Comparison of ENCODE assay signal across 8 mouse cellular contexts in the genomic region with DNA sequence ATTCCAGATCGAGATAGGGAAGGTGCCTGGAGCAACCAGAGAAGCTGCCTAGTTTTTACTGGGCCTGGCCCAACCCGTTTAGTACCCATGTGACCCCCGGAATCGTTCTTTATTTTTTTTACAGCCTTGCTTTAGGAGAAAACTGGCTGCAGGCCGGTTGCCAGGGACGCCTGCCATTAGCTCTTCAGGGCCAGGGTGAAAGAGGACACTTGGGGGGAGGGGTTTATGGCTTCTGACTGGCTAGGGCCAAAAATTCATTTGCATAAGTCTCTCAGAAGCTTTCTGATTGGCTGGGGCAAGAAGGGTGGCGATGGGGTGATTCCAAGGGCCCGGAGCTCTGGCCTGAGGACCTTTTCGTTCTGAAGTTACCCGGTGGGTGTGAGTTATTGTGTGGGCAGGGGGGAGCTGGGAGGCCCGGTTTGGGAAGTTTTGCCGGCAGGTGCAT. TPM values are rescaled to one million over a fixed set of nuclear protein-coding genes. Genes with fewer than 3 reads are reported as not detected.
DNase-seq lines count a peak whose midpoint lies in the region; ATAC-seq lines count a peak whose summit lies in the region.

Gene Mid1ip1 (plus strand): TSS at position 318 of the 445 bp plus-strand sequence.

- 26% methylated on average over 12 of the region's 12 CpGs for WGBS in forebrain, embryonic 15.5 days
- WGBS in neural tube, embryonic 14.5 days, result 16% methylated on average over 12 of the region's 12 CpGs

- H3K36me3 ChIP-seq in forebrain, embryonic 15.5 days, result no peaks in the 10 kb centered on the region
- no peaks in the 10 kb centered on the region for H3K36me3 ChIP-seq in neural tube, embryonic 14.5 days (ENCODE audit: control insufficient read depth, insufficient read depth, low read length)

- H3K9me3 ChIP-seq in forebrain, embryonic 15.5 days, result no peaks in the 10 kb centered on the region
- no peaks in the 10 kb centered on the region for H3K9me3 ChIP-seq in neural tube, embryonic 14.5 days (ENCODE audit: control insufficient read depth, low read length)

- H3K4me3 ChIP-seq in forebrain, embryonic 15.5 days, result no peak within 1 kb of the TSS
- no peak within 1 kb of the TSS for H3K4me3 ChIP-seq in neural tube, embryonic 14.5 days (ENCODE audit: low read depth, low read length)

- no peaks in the 10 kb centered on the region for H3K27me3 ChIP-seq in forebrain, embryonic 15.5 days
- no peaks in the 10 kb centered on the region for H3K27me3 ChIP-seq in neural tube, embryonic 14.5 days (ENCODE audit: control insufficient read depth, insufficient read depth, low read length)

- intact Hi-C loops in heart, postnatal 25 days (cut with DNase I), result loop anchor here (5.0 to 10.0 kb wide), 2 partner anchors 190 to 703 kb away; no protein-coding TSS in a partner anchor

- peak within 1 kb of the TSS; percentile 21 for H3K4me2 ChIP-seq in forebrain, embryonic 15.5 days (replicated peaks)
- H3K4me2 ChIP-seq in neural tube, embryonic 14.5 days (ENCODE audit: low read depth, low read length), result peak within 1 kb of the TSS; percentile 4

- no peak for ATAC-seq in forebrain, embryonic 15.5 days (replicated peaks)
- peak; percentile 22 for ATAC-seq in neural tube, embryonic 14.5 days (ENCODE audit: low read depth)

- H3K27ac ChIP-seq in forebrain, embryonic 15.5 days (replicated peaks), result no peak within 1 kb of the TSS
- no peak within 1 kb of the TSS for H3K27ac ChIP-seq in neural tube, embryonic 14.5 days (ENCODE audit: low read depth, low read length)

- peak; percentile 86 for DNase-seq in ES-CJ7 (ENCODE audit: low read depth, low spot score)
- DNase-seq in cerebellum, adult 18-20 months, result peak; percentile 80 to 87
- peak; percentile 72 for DNase-seq in heart, postnatal 25 days (ENCODE audit: low spot score)
- DNase-seq in layer of hippocampus, adult 11-12 months (ENCODE audit: low spot score), result peak; percentile 72
- peak; percentile 85 to 92 for DNase-seq in lung, adult 18-20 months
- peak; percentile 85 for DNase-seq in testis, postnatal 10 days (ENCODE audit: low spot score)

- H3K4me1 ChIP-seq in forebrain, embryonic 15.5 days, result 0 out of 2 replicates have a peak, but pooled peaks cover 4% of the 10 kb centered on the region
- H3K4me1 ChIP-seq in neural tube, embryonic 14.5 days (ENCODE audit: control insufficient read depth, insufficient read depth, low read length), result no peaks in the 10 kb centered on the region

- H3K9ac ChIP-seq in forebrain, embryonic 15.5 days (replicated peaks), result no peak within 1 kb of the TSS
- H3K9ac ChIP-seq in neural tube, embryonic 14.5 days (replicated peaks; ENCODE audit: low read depth, low read length), result no peak within 1 kb of the TSS

RNA-seq across cellular contexts. Expression of gene Mid1ip1, which starts in this region (rescaled TPM):
- polyA plus RNA-seq in forebrain, embryonic 15.5 days (2015; fragmentation: Nextera tagmentation; extraction: Ambion mirVana), result 93.5 and 98.3 TPM in 2 replicates
- total RNA-seq in heart, postnatal 25 days (2021), result 100 to 1,000 TPM in 1 of 2 experiments, 10 to 100 TPM in 1; 92.7 to 127 TPM
- polyA plus RNA-seq in neural tube, embryonic 14.5 days (2014; fragmentation: Nextera tagmentation; extraction: Ambion mirVana), result 73.4 and 80.9 TPM in 2 replicates
